Mouse (Mus musculus) lung, postnatal 25 days (tissue): Measurements from ENCODE around the gene Tmem266.

Experiments
- DNase-seq: peaks from one replicate; pipeline ENCODE4 v3.0.0; 2022; ENCODE audit warnings: low spot score

Gene Tmem266

GRCm38 (mm10) chr9:55332476-55332875 lies 5.8 kb downstream of the Tmem266 start:
- no peak for DNase-seq

GRCm38 (mm10) chr9:55332949-55333348 lies 6.2 kb downstream of the Tmem266 start:
- no peak for DNase-seq

- DNase-seq: no peak
Measured at GRCm38 (mm10) chr9:55344165-55344564, 17.5 kb downstream of the Tmem266 start.

GRCm38 (mm10) chr9:55345332-55345731 lies 18.6 kb downstream of the Tmem266 start:
- no peak for DNase-seq

GRCm38 (mm10) chr9:55348664-55349063 lies 22.0 kb downstream of the Tmem266 start:
- DNase-seq: no peak

GRCm38 (mm10) chr9:55354686-55355085 lies 28.0 kb downstream of the Tmem266 start:
- no peak for DNase-seq

GRCm38 (mm10) chr9:55355270-55355834 lies 28.6 kb downstream of the Tmem266 start:
- DNase-seq: no peak

- no peak for DNase-seq
Measured at GRCm38 (mm10) chr9:55357164-55357563, 30.5 kb downstream of the Tmem266 start.

GRCm38 (mm10) chr9:55360372-55360771 lies 33.7 kb downstream of the Tmem266 start:
- DNase-seq: no peak

GRCm38 (mm10) chr9:55360861-55361260 lies 34.1 kb downstream of the Tmem266 start:
- DNase-seq: no peak

- DNase-seq: no peak
Measured at GRCm38 (mm10) chr9:55361969-55362368, 35.3 kb downstream of the Tmem266 start.

- no peak for DNase-seq
Measured at GRCm38 (mm10) chr9:55363707-55364106, 37.0 kb downstream of the Tmem266 start.

- DNase-seq: no peak
Measured at GRCm38 (mm10) chr9:55368011-55368410, 41.3 kb downstream of the Tmem266 start.

- no peak for DNase-seq
Measured at GRCm38 (mm10) chr9:55371908-55372307, 45.2 kb downstream of the Tmem266 start.

- DNase-seq: no peak
Measured at GRCm38 (mm10) chr9:55377603-55378250, 51.0 kb downstream of the Tmem266 start.

- DNase-seq: no peak
Measured at GRCm38 (mm10) chr9:55381456-55381855, 54.7 kb downstream of the Tmem266 start.

GRCm38 (mm10) chr9:55382441-55382840 lies 55.7 kb downstream of the Tmem266 start:
- no peak for DNase-seq

GRCm38 (mm10) chr9:55386117-55386516 lies 59.4 kb downstream of the Tmem266 start:
- DNase-seq: no peak

GRCm38 (mm10) chr9:55387862-55388505 lies 61.3 kb downstream of the Tmem266 start:
- peak; percentile 14 for DNase-seq

GRCm38 (mm10) chr9:55391909-55392658 lies 65.4 kb downstream of the Tmem266 start:
- DNase-seq: peak; percentile 63

- no peak for DNase-seq
Measured at GRCm38 (mm10) chr9:55395650-55396049, 68.9 kb downstream of the Tmem266 start.

- DNase-seq: no peak
Measured at GRCm38 (mm10) chr9:55398985-55399554, 72.4 kb downstream of the Tmem266 start.
